Mouse (Mus musculus) G1E (cell line): Measurements from ENCODE around the gene Trip6. TPM values are rescaled to one million over a fixed set of nuclear protein-coding genes. Genes with fewer than 3 reads are reported as not detected.

Experiments used
- ATAC-seq: 2 replicates; pipeline ENCODE4 v1.8.0; 2016; ENCODE audit warnings: mild to moderate bottlenecking; ENCODE audit not compliant: insufficient number of reproducible peaks, poor library complexity, low FRiP score, severe bottlenecking; ENCODE audit errors: extremely low read depth
- DNase-seq: peaks from one replicate; pipeline ENCODE4 v3.0.0; 2012; ENCODE audit warnings: low spot score
- H3K27me3 ChIP-seq: 2 replicates; pipeline ENCODE4 v1.6.1; 2012; ENCODE audit warnings: mild to moderate bottlenecking, low read length, inconsistent platforms; ENCODE audit not compliant: insufficient read depth
- H3K36me3 ChIP-seq: replicated peaks from 2 replicates; pipeline ENCODE3; 2012; ENCODE audit warnings: mild to moderate bottlenecking, inconsistent platforms
- H3K4me1 ChIP-seq: 2 replicates; pipeline ENCODE4 v1.6.1; 2012; ENCODE audit warnings: low read depth, low read length, inconsistent platforms, mixed read lengths; ENCODE audit not compliant: insufficient read depth
- H3K4me3 ChIP-seq: 2 replicates; pipeline ENCODE4 v1.5.1; 2012; ENCODE audit warnings: low read depth, mild to moderate bottlenecking, inconsistent platforms, low read length, moderate library complexity, mixed read lengths
- H3K9me3 ChIP-seq: replicated peaks from 2 replicates; pipeline ENCODE4 v1.6.1; 2012; ENCODE audit warnings: inconsistent platforms
- CTCF ChIP-seq: IDR thresholded peaks from 2 replicates; pipeline ENCODE4 v1.5.1; 2012; ENCODE audit warnings: low read depth, low read length, inconsistent platforms, mixed read lengths
- GATA1 ChIP-seq: IDR thresholded peaks from 2 replicates; pipeline ENCODE4 v1.6.1; 2012; ENCODE audit warnings: borderline replicate concordance, low read length, inconsistent platforms, mixed read lengths
- GATA2 ChIP-seq: IDR thresholded peaks from 2 replicates; pipeline ENCODE4 v1.6.1; 2012; ENCODE audit warnings: low read depth, low read length, inconsistent platforms, borderline replicate concordance
- POLR2AphosphoS5 ChIP-seq: IDR thresholded peaks from 2 replicates; pipeline ENCODE4 v1.6.1; 2012; ENCODE audit warnings: low read depth, low read length, inconsistent platforms; ENCODE audit not compliant: insufficient replicate concordance
- TAL1 ChIP-seq: conservative IDR thresholded peaks from 2 replicates; pipeline ENCODE4 v1.6.1; 2012; ENCODE audit warnings: low read depth, low read length, inconsistent platforms, mixed read lengths
- polyA plus RNA-seq: library from polyadenylated mRNA; stranded (reverse); fragments of >175 nt; gene quantifications from 2 replicates; pipeline ENCODE4 v1.2.3, GENCODE M21; 2012
- total RNA-seq, 2 experiments: library from RNA; stranded (forward) in 1 of 2; stranded (reverse) in 1 of 2; fragments of 200-1000 nt in 1 of 2; fragments of >200 nt in 1 of 2; fragmentation: Nextera tagmentation in 1 of 2; gene quantifications; 2 replicates each; pipeline ENCODE4 v1.2.3; 2014 to 2017

Trip6 gene
- total and polyA plus RNA-seq, 3 experiments, result 4.6 to 57.8 (median 25.5) TPM

- DNase-seq (peak; percentile 86), ATAC-seq (peak; percentile 72)
- Histone ChIP-seq H3K36me3 (peaks cover 74% of the 10 kb centered on the region), H3K27me3 (peaks cover 3% of the 10 kb centered on the region; the same call in 1 of the 2 replicates), H3K4me3 (peak within 1 kb of the TSS; percentile 96), H3K9me3 (peaks cover 8% of the 10 kb centered on the region), H3K4me1 (peaks cover 71% of the 10 kb centered on the region)
- no peak for TF ChIP-seq TAL1
- no peak for TF ChIP-seq GATA1
- TF ChIP-seq POLR2AphosphoS5, result peak; percentile 74; the same call in 1 of the 2 replicates
These were observed 6.9 kb downstream of the Trip6 start, which contains the start of gene Srrt for GRCm38 (mm10) chr5:137307071-137307912. Gene Srrt (minus strand): TSS chr5:137307674.

- ATAC-seq (no peak), DNase-seq (no peak)
- Histone ChIP-seq H3K9me3 (peaks cover 8% of the 10 kb centered on the region), H3K27me3 (no peaks in the 10 kb centered on the region), H3K4me1 (peaks cover 71% of the 10 kb centered on the region), H3K36me3 (peaks cover 76% of the 10 kb centered on the region), H3K4me3 (peak overlapping the region; percentile 96)
- TF ChIP-seq POLR2AphosphoS5, result no peak
- TF ChIP-seq GATA2, result no peak
- TF ChIP-seq CTCF, result no peak
- TF ChIP-seq GATA1, result no peak
- TF ChIP-seq TAL1, result no peak
These were observed 7.7 kb downstream of the Trip6 start for GRCm38 (mm10) chr5:137306439-137307005.

- Histone ChIP-seq H3K9me3 (peaks cover 8% of the 10 kb centered on the region), H3K4me3 (peak overlapping the region; percentile 96), H3K36me3 (peaks cover 76% of the 10 kb centered on the region), H3K27me3 (no peaks in the 10 kb centered on the region), H3K4me1 (peaks cover 68% of the 10 kb centered on the region)
- TF ChIP-seq GATA1, result no peak
- TF ChIP-seq CTCF, result no peak
- TF ChIP-seq POLR2AphosphoS5, result no peak
- TF ChIP-seq GATA2, result no peak
- no peak for TF ChIP-seq TAL1
- no peak for ATAC-seq
- DNase-seq, result no peak
These were observed 8.4 kb downstream of the Trip6 start for GRCm38 (mm10) chr5:137305822-137306221.

GRCm38 (mm10) chr5:137304816-137305215 is 9.4 kb downstream of the Trip6 start:
- Histone ChIP-seq H3K27me3 (no peaks in the 10 kb centered on the region), H3K4me3 (peak overlapping the region; percentile 7; the same call in 1 of the 2 replicates)

GRCm38 (mm10) chr5:137304165-137304564 is 10.0 kb downstream of the Trip6 start:
- Histone ChIP-seq H3K4me3 (no peak overlapping the region; the same call in 1 of the 2 replicates), H3K36me3 (peaks cover 76% of the 10 kb centered on the region), H3K9me3 (peaks cover 8% of the 10 kb centered on the region), H3K27me3 (no peaks in the 10 kb centered on the region), H3K4me1 (peaks cover 76% of the 10 kb centered on the region)
- TF ChIP-seq GATA2 (no peak), CTCF (no peak), TAL1 (no peak), POLR2AphosphoS5 (no peak), GATA1 (no peak)
- DNase-seq (no peak), ATAC-seq (no peak)

More at GRCm38 (mm10) chr5:137304816-137305215, 9.4 kb downstream of the Trip6 start:
- no peak for TF ChIP-seq CTCF
- TF ChIP-seq POLR2AphosphoS5, result no peak
- no peak for TF ChIP-seq GATA1
- no peak for TF ChIP-seq TAL1
- no peak for TF ChIP-seq GATA2
- DNase-seq, result no peak
- ATAC-seq, result no peak
- Histone ChIP-seq H3K9me3 (peaks cover 8% of the 10 kb centered on the region), H3K36me3 (peaks cover 76% of the 10 kb centered on the region), H3K4me1 (peaks cover 70% of the 10 kb centered on the region)

- Histone ChIP-seq H3K36me3 (peaks cover 76% of the 10 kb centered on the region), H3K4me3 (no peak overlapping the region), H3K27me3 (no peaks in the 10 kb centered on the region), H3K9me3 (peaks cover 3% of the 10 kb centered on the region), H3K4me1 (peaks cover 71% of the 10 kb centered on the region)
- TF ChIP-seq CTCF (no peak), POLR2AphosphoS5 (no peak), GATA2 (no peak), TAL1 (no peak), GATA1 (no peak)
- DNase-seq, result no peak
- no peak for ATAC-seq
These were observed 10.6 kb downstream of the Trip6 start for GRCm38 (mm10) chr5:137303609-137304008.
